Mouse (Mus musculus): ENCODE data around the gene Gpr173.

The Gpr173 gene

GRCm38 (mm10) chrX:152306224-152306623, 62.3 kb downstream of the Gpr173 start:
- peak; percentile 73 for DNase-seq (ENCODE audit: low read depth, low spot score)

Measured in ZHBTc4 (cell line).